Comparison of ENCODE assay signal across 9 mouse cellular contexts in the genomic region with DNA sequence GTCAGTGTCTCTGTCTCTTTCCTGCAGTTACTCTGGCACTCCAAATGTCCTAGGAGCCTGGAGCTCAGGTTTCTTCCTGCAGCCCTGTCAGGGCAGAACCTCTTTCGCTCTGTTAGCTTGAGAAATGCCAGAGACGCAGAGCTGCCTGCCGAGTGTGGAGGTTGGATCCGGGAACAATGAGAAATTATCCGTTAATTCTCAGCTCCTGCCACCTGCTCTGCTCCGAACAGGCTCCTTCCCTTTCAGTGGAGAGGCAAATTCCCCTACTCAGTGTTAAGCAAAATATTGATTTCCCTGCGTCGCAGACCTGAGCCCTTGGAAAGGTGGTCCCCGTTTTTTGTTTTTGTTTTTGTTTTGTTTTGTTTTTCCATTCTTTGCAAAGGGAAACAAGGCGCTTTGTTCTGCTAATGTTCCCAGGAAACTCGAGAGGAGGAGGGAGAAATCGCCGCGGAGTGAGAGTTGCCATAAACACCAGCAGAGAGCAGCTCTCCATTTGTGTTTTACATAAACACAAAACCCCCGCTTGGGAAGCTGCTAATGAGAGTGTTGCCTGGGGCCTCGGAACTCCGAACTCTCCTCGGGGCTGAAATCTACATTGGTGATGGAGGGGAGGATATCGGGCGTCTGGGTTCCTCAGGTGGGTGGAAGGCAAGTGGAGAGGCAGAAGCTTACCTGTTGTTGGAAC. TPM values are rescaled to one million over a fixed set of nuclear protein-coding genes. Genes with fewer than 3 reads are reported as not detected.
DNase-seq lines count a peak whose midpoint lies in the region; ATAC-seq lines count a peak whose summit lies in the region.
"Had no signal": no experiment of that assay in that cellular context is flagged by ENCODE, and none has a peak within 500 bp of the region (broad histone marks: within the 10 kb centered on the region; RNA-seq: fewer than 3 reads in every experiment).

No protein-coding gene starts in this region.

- H3K9me3 ChIP-seq in heart, embryonic 11.5 days (replicated peaks; ENCODE audit: control insufficient read depth, low read length): no peaks in the 10 kb centered on the region
- H3K9me3 ChIP-seq in hindbrain, embryonic 12.5 days (replicated peaks): no peaks in the 10 kb centered on the region
- no peaks in the 10 kb centered on the region for H3K9me3 ChIP-seq in neural tube, embryonic 11.5 days (ENCODE audit: control insufficient read depth, low read length)
- H3K9me3 ChIP-seq: liver, embryonic 15.5 days had no signal

- intact Hi-C loops in gastrocnemius, postnatal 36 days (cut with DNase I): no loop called here

- no peak for DNase-seq in heart, adult 8-10 months (ENCODE audit: low spot score)
- peak; percentile 53 to 59 for DNase-seq in cerebellum, postnatal 36 days
- DNase-seq in neural tube, embryonic 11.5 days (ENCODE audit: low spot score): no peak
- no peak for DNase-seq in adrenal gland, adult 8-10 months
- no peak for DNase-seq in gastrocnemius, postnatal 36 days
- no peak for DNase-seq in frontal cortex, postnatal 14 days (ENCODE audit: low spot score in 2 of 2)

- no peak for ATAC-seq in heart, embryonic 11.5 days (replicated peaks; ENCODE audit: insufficient number of reproducible peaks, low FRiP score, low TSS enrichment)
- no peak for ATAC-seq in hindbrain, embryonic 12.5 days (ENCODE audit: low FRiP score)
- ATAC-seq in neural tube, embryonic 11.5 days (ENCODE audit: insufficient read depth, low FRiP score, low TSS enrichment): no peak

- H3K4me1 ChIP-seq in heart, embryonic 11.5 days (ENCODE audit: control insufficient read depth, insufficient read depth, low read length): peaks cover 12% of the 10 kb centered on the region; the same call in 1 of the 2 replicates
- H3K4me1 ChIP-seq in hindbrain, embryonic 12.5 days: peaks cover 31% of the 10 kb centered on the region
- peaks cover 15% of the 10 kb centered on the region for H3K4me1 ChIP-seq in neural tube, embryonic 11.5 days (ENCODE audit: control insufficient read depth, insufficient read depth, low read length)

- peaks cover 69% of the 10 kb centered on the region for H3K27me3 ChIP-seq in heart, embryonic 11.5 days (ENCODE audit: control insufficient read depth, insufficient read depth, low read length)
- H3K27me3 ChIP-seq in hindbrain, embryonic 12.5 days: peaks cover 80% of the 10 kb centered on the region
- H3K27me3 ChIP-seq in neural tube, embryonic 11.5 days (ENCODE audit: control insufficient read depth, insufficient read depth, low read length): peaks cover 47% of the 10 kb centered on the region

- peak overlapping the region; percentile 20; the same call in 1 of the 2 replicates for H3K4me2 ChIP-seq in heart, embryonic 11.5 days
- peak overlapping the region; percentile 43 for H3K4me2 ChIP-seq in hindbrain, embryonic 12.5 days (replicated peaks)
- peak overlapping the region; percentile 8; the same call in 1 of the 2 replicates for H3K4me2 ChIP-seq in neural tube, embryonic 11.5 days (ENCODE audit: low read depth)
- H3K4me2 ChIP-seq: liver, embryonic 15.5 days had no signal

- WGBS in heart, embryonic 11.5 days (ENCODE audit: insufficient replicate concordance): 3% methylated on average over 20 of the region's 20 CpGs
- WGBS in hindbrain, embryonic 12.5 days: 1% methylated on average over 20 of the region's 20 CpGs
- under 1% methylated on average over 20 of the region's 20 CpGs for WGBS in neural tube, embryonic 11.5 days

- no peak overlapping the region for H3K4me3 ChIP-seq in heart, embryonic 11.5 days (ENCODE audit: low read depth, low read length)
- H3K4me3 ChIP-seq in hindbrain, embryonic 12.5 days: peak overlapping the region; percentile 3; the same call in 1 of the 2 replicates
- no peak overlapping the region for H3K4me3 ChIP-seq in neural tube, embryonic 11.5 days (ENCODE audit: low read depth, low read length)
- H3K4me3 ChIP-seq: liver, embryonic 15.5 days had no signal

- H3K9ac ChIP-seq in heart, embryonic 11.5 days (ENCODE audit: low read depth, low read length): no peak overlapping the region
- no peak overlapping the region for H3K9ac ChIP-seq in hindbrain, embryonic 12.5 days
- no peak overlapping the region for H3K9ac ChIP-seq in neural tube, embryonic 11.5 days (ENCODE audit: low read length)
- H3K9ac ChIP-seq: liver, embryonic 15.5 days had no signal

- no peaks in the 10 kb centered on the region for H3K36me3 ChIP-seq in heart, embryonic 11.5 days (ENCODE audit: control insufficient read depth, insufficient read depth, low read length)
- no peaks in the 10 kb centered on the region for H3K36me3 ChIP-seq in hindbrain, embryonic 12.5 days
- no peaks in the 10 kb centered on the region for H3K36me3 ChIP-seq in neural tube, embryonic 11.5 days (ENCODE audit: control insufficient read depth, insufficient read depth, low read length)
- H3K36me3 ChIP-seq: liver, embryonic 15.5 days had no signal

- H3K27ac ChIP-seq in heart, embryonic 11.5 days (ENCODE audit: low read depth, low read length): no peak overlapping the region
- H3K27ac ChIP-seq in hindbrain, embryonic 12.5 days: no peak overlapping the region
- no peak overlapping the region for H3K27ac ChIP-seq in neural tube, embryonic 11.5 days (ENCODE audit: low read depth, low read length)
- H3K27ac ChIP-seq: liver, embryonic 15.5 days had no signal

RNA-seq across cellular contexts. Expression of a gene that starts 1.8 kb away (rescaled TPM):
- polyA plus RNA-seq in heart, embryonic 11.5 days (2014; fragmentation: Nextera tagmentation; extraction: Ambion mirVana): 0.18 and 0.59 TPM in 2 replicates
- total RNA-seq in heart, adult 8-10 months (2022): not detected
- 4.7 and 6.8 TPM in 2 replicates for polyA plus RNA-seq in hindbrain, embryonic 12.5 days (2016; fragmentation: Nextera tagmentation; extraction: Ambion mirVana)
- polyA plus RNA-seq in neural tube, embryonic 11.5 days (2014; fragmentation: Nextera tagmentation; extraction: Ambion mirVana): 2.9 and 3.1 TPM in 2 replicates
- not detected for total RNA-seq in adrenal gland, adult 8-10 months (2022)
- total RNA-seq in gastrocnemius, postnatal 36 days (2021): not detected

Comparison
In these comparisons a context has a peak if more than half of its experiments do, and no peak if none do; other contexts are left out.
1. DNase-seq: peak in cerebellum, postnatal 36 days (2 of 2); none in heart, adult 8-10 months (single experiment), neural tube, embryonic 11.5 days (single experiment), adrenal gland, adult 8-10 months (single experiment), gastrocnemius, postnatal 36 days (0 of 2) and frontal cortex, postnatal 14 days (0 of 2).
2. Peak in every context shown above with its lines, with median percentiles within 50 percentile points of each other: H3K4me2 ChIP-seq.